In the genomic region with DNA sequence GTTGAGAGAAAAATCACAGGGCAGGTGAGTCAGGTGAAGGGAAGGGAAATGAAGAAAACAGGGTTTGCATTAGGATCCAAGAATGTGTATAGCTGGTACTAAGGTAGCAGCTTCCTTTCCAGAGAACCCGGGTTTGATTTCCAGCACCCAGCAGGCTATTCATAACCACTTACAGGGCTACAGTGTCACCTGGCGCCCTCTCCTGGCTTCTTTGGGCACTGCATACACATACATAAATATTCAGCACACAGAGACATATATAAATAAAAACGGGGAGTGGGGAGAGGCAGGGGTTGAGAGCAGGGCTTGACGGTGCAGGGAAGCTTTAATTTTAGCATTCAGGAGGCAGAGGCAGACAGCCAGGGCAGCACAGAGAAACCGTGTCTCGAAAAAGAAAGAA, we compare ENCODE assay signal across 13 mouse cellular contexts. TPM values are rescaled to one million over a fixed set of nuclear protein-coding genes. Genes with fewer than 3 reads are reported as not detected.
DNase-seq lines count a peak whose midpoint lies in the region; ATAC-seq and TF ChIP-seq lines count a peak whose summit lies in the region.
"Had no signal": no experiment of that assay in that cellular context is flagged by ENCODE, and none has a peak within 500 bp of the region (broad histone marks: within the 10 kb centered on the region; RNA-seq: fewer than 3 reads in every experiment).

No protein-coding gene starts in this region.

- 86% methylated on average over 6 of the region's 6 CpGs for WGBS in small intestine, adult 2 months

- H3K27ac ChIP-seq in layer of hippocampus, adult 2 months: no peak overlapping the region
- no peak overlapping the region for H3K27ac ChIP-seq in small intestine, adult 2 months (ENCODE audit: insufficient read depth, low read depth, low read length)

- POLR2A ChIA-PET in Patski (lab: Charles Lee): no interaction called here

- H3K4me3 ChIP-seq in layer of hippocampus, adult 2 months: no peak overlapping the region
- H3K4me3 ChIP-seq in small intestine, adult 2 months (ENCODE audit: low read depth, low read length): no peak overlapping the region

- TF ChIP-seq CTCF in layer of hippocampus, adult 2 months (conservative IDR thresholded peaks at IDR 0.05): peak; percentile 50
- TF ChIP-seq CTCF in Patski (IDR thresholded peaks at IDR 0.05): peak; percentile 56
- peak; percentile 50; the same call in 1 of the 2 replicates for TF ChIP-seq CTCF in small intestine, adult 2 months (IDR thresholded peaks at IDR 0.05; ENCODE audit: extremely low read depth, insufficient read length, insufficient replicate concordance, low read depth, low read length)

- no peaks in the 10 kb centered on the region for H3K4me1 ChIP-seq in small intestine, adult 2 months (ENCODE audit: control insufficient read depth, insufficient read depth, insufficient read length, low read length)

- H3K36me3 ChIP-seq in small intestine, adult 2 months (ENCODE audit: control insufficient read depth, insufficient read depth, low read length): no peaks in the 10 kb centered on the region

- no peak for DNase-seq in layer of hippocampus, adult 2 months (ENCODE audit: low spot score in 2 of 2)
- DNase-seq in layer of hippocampus, postnatal 36 days: no peak
- DNase-seq in thymus, postnatal 14 days: peak; percentile 20
- DNase-seq in thymus, postnatal 10 days (ENCODE audit: low spot score in 2 of 2): no peak
- DNase-seq in Patski (ENCODE audit: low read depth, low spot score): no peak
- DNase-seq in layer of hippocampus, postnatal 25 days (ENCODE audit: extremely low spot score in 1 of 2, low spot score in 1 of 2): no peak
- no peak for DNase-seq in kidney, postnatal 14 days
- DNase-seq: adrenal gland, adult 8-10 months; left cerebral cortex, postnatal 4 days; lung, postnatal 4 days; right cerebral cortex, postnatal 4 days had no signal

- TF ChIP-seq POLR2A in small intestine, adult 2 months (IDR thresholded peaks at IDR 0.05; ENCODE audit: low read depth, low read length): no peak

- CTCF ChIA-PET in Patski (lab: Charles Lee): no interaction called here

- no peak for ATAC-seq in Patski

- in situ Hi-C loops in Patski (cut with MboI; ENCODE audit: low pct_unique_long_range_greater_than_20kb): loop anchor here (25.0 kb wide), 1 partner anchor 1149 kb away; no protein-coding TSS in a partner anchor

- H3K27me3 ChIP-seq in Patski: no peaks in the 10 kb centered on the region
- H3K27me3 ChIP-seq in small intestine, adult 2 months (ENCODE audit: control insufficient read depth, insufficient read depth, low read length): no peaks in the 10 kb centered on the region

RNA-seq across cellular contexts. Expression of gene Trip12, which starts 45.6 kb away (rescaled TPM):
- total RNA-seq in layer of hippocampus, adult 2 months (2021): 100 to 1,000 TPM; 196 to 201 TPM
- total RNA-seq in layer of hippocampus, postnatal 36 days (2021): 100 to 1,000 TPM; 191 to 208 TPM
- polyA plus RNA-seq in Patski (2021): 159 TPM
- polyA plus RNA-seq in small intestine, adult 2 months (2012; rRNA removed): 2.6 and 8.7 TPM in 2 replicates
- 100 to 1,000 TPM; 182 to 184 TPM for total RNA-seq in layer of hippocampus, postnatal 25 days (2021)

RNA-seq across cellular contexts. Expression of gene Fbxo36, which starts 46.3 kb away (rescaled TPM):
- 1 to 10 TPM; 2.4 to 3.1 TPM for total RNA-seq in layer of hippocampus, adult 2 months (2021)
- 1 to 10 TPM; 2.0 to 3.1 TPM for total RNA-seq in layer of hippocampus, postnatal 36 days (2021)
- 4.1 TPM for polyA plus RNA-seq in Patski (2021)
- polyA plus RNA-seq in small intestine, adult 2 months (2012; rRNA removed): 2.3 and 3.1 TPM in 2 replicates
- 1 to 10 TPM; 2.4 to 3.0 TPM for total RNA-seq in layer of hippocampus, postnatal 25 days (2021)

RNA-seq across cellular contexts. Expression of gene Slc16a14, which starts 49.0 kb away (rescaled TPM):
- 10 to 100 TPM; 15.3 to 15.9 TPM for total RNA-seq in layer of hippocampus, adult 2 months (2021)
- 10 to 100 TPM; 12.4 to 15.6 TPM for total RNA-seq in layer of hippocampus, postnatal 36 days (2021)
- not detected for polyA plus RNA-seq in Patski (2021)
- 0.04 TPM in 1 of 2 replicates, not detected in the other for polyA plus RNA-seq in small intestine, adult 2 months (2012; rRNA removed)
- 10 to 100 TPM; 15.2 to 20.0 TPM for total RNA-seq in layer of hippocampus, postnatal 25 days (2021)
- total RNA-seq: common myeloid progenitor, adult 5-6 weeks had no signal
